Mouse (Mus musculus): Measurements from ENCODE around the gene Ercc5. TPM values are rescaled to one million over a fixed set of nuclear protein-coding genes. Genes with fewer than 3 reads are reported as not detected.

The Ercc5 gene
- polyA plus RNA-seq, 1 experiment from 2014 or later: 5.9 TPM

DNA sequence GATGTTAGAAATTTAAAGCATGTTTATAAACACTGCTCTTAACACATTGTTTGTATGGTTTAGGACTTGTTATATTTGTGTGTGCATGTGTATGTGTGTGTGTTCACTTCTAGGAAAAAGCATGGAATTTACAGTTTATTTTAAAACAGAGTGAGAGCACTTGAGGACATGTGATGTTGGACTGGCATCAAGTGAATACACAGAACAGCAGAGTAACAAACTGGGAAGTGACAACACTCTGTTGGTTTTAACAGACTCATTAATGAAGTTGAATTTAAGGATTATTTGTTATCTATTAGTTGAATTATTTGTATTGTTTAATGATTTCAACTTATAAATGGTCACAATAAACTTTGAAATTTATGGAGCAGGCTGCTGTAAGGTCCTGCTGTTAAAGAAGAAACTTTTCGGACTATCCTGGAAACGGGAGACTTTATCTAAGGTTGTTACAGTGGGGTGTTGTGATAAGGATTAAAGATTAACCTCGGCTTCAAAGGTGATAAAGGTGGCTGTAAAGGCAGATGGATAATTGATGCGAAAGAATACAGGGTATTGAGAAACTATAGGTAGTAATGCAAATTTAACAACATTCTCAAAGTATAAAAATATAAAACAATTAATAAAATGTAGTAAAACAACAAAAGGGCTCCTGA lies 17.5 kb upstream of the Ercc5 start:
- Histone ChIP-seq H3K9me3 (replicated peaks) (no peaks in the 10 kb centered on the region), H3K27me3 (no peaks in the 10 kb centered on the region), H3K4me3 (replicated peaks) (no peak overlapping the region), H3K4me2 (no peak overlapping the region), H3K36me3 (no peaks in the 10 kb centered on the region), H3K4me1 (replicated peaks) (no peaks in the 10 kb centered on the region), H3K27ac (no peak overlapping the region), H3K9ac (no peak overlapping the region)
- ATAC-seq (ENCODE audit: low read depth): no peak
- DNase-seq: no peak
- WGBS (ENCODE audit: insufficient replicate concordance): 47% methylated on average over 4 of the region's 4 CpGs

DNA sequence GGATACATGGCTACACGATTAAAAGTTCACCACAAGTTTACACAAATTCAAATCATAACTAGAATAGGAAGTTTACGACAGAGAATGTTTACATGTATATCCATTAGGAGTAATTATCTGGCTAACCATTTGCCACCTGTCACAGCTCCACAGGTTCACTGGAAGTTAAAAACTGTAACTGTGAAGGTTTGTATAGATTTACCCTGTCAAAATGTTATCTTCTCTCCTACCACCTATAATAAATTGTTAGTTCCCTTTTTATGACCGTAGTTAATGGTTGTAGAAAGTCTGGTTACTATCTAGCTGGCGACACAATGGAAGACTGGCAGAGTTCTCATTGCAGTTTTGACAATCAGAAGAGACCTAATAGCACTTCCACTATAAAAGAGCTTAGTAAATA lies 7.3 kb upstream of the Ercc5 start:
- no peaks in the 10 kb centered on the region for H3K9me3 ChIP-seq (replicated peaks)
- H3K27ac ChIP-seq: no peak overlapping the region
- no peak overlapping the region for H3K4me2 ChIP-seq
- ATAC-seq (ENCODE audit: low read depth) (no peak), DNase-seq (no peak)
- no peaks in the 10 kb centered on the region for H3K27me3 ChIP-seq
- 58% methylated on average over 4 of the region's 4 CpGs for WGBS (ENCODE audit: insufficient replicate concordance)
- H3K4me3 ChIP-seq (replicated peaks): no peak overlapping the region
- peaks cover 6% of the 10 kb centered on the region for H3K36me3 ChIP-seq
- no peak overlapping the region for H3K9ac ChIP-seq
- no peaks in the 10 kb centered on the region for H3K4me1 ChIP-seq (replicated peaks)

DNA sequence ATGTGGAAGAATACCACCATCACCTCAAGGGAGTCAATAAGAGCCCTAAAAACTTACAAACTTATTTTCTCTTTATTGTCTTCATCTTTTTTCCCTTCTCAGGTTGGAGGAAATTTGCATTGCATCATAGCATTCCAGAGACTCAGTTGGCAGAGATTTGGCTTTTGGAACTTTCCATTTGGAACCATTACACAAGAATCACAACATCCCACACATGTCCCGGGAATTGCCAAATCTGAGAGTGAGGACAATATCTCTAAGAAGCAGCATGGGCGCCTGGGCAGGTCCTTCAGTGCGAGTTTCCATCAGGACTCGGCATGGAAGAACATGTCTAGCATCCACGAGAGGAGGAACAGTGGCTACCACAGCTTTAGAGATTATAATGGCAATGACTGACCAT lies 4.8 kb upstream of the Ercc5 start:
- Histone ChIP-seq H3K9me3 (replicated peaks) (no peaks in the 10 kb centered on the region), H3K9ac (no peak overlapping the region), H3K4me2 (no peak overlapping the region), H3K4me1 (replicated peaks) (peaks cover 4% of the 10 kb centered on the region), H3K27ac (no peak overlapping the region), H3K27me3 (no peaks in the 10 kb centered on the region), H3K4me3 (replicated peaks) (no peak overlapping the region), H3K36me3 (peaks cover 3% of the 10 kb centered on the region)
- WGBS (ENCODE audit: insufficient replicate concordance): 66% methylated on average over 5 of the region's 5 CpGs
- no peak for ATAC-seq (ENCODE audit: low read depth)
- DNase-seq: no peak

DNA sequence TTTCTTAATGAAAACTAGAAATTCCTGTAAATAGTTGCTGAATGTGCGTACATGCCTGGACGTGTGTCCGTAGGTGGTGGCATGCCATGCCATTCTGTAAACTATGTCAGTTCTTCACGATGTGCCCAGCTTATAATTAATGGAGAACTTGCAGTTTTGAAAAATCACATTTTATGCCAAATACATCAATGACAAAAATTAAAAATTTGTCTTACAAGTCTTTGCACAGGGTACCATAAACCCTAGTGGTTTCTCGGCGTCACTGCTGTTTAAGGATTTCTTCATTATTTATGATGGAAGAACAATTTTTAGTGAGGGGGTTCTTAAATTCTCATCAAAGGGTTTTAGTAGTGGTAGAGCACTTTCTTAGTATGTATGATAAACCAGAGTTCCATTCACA lies 1.2 kb downstream of the Ercc5 start:
- H3K9ac ChIP-seq: peak overlapping the region; percentile 90
- H3K36me3 ChIP-seq: no peaks in the 10 kb centered on the region
- peak overlapping the region; percentile 88 for H3K4me2 ChIP-seq
- H3K4me3 ChIP-seq (replicated peaks): peak overlapping the region; percentile 91
- peaks cover 12% of the 10 kb centered on the region for H3K4me1 ChIP-seq (replicated peaks)
- H3K9me3 ChIP-seq (replicated peaks): no peaks in the 10 kb centered on the region
- H3K27ac ChIP-seq: peak overlapping the region; percentile 89; the same call in 1 of the 2 replicates
- WGBS (ENCODE audit: insufficient replicate concordance): 43% methylated on average over 6 of the region's 6 CpGs
- ATAC-seq (ENCODE audit: low read depth): no peak
- no peaks in the 10 kb centered on the region for H3K27me3 ChIP-seq
- no peak for DNase-seq

DNA sequence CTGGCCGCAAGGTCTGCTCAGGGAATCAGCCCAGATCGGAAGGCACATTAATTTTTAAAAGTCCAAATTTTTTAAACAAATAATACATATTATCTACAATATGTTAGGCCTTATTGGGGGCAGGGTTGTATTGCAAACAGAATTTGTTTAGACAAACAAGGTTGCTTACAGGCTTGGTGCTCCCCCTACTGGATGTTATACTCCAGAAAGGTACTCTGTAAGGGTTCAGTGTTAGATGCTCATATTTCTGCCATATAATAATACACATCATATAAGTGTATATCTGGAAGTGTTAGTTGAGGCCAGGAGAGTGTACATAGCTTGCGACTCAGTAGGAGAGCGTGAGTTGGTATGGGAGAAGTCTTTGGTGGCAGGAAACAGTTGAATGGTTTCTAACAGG lies 7.7 kb downstream of the Ercc5 start:
- Histone ChIP-seq H3K36me3 (peaks cover 23% of the 10 kb centered on the region), H3K27me3 (no peaks in the 10 kb centered on the region), H3K4me2 (no peak overlapping the region), H3K4me1 (replicated peaks) (no peaks in the 10 kb centered on the region), H3K9ac (no peak overlapping the region), H3K27ac (no peak overlapping the region), H3K9me3 (replicated peaks) (no peaks in the 10 kb centered on the region), H3K4me3 (replicated peaks) (no peak overlapping the region)
- 79% methylated on average over 4 of the region's 4 CpGs for WGBS (ENCODE audit: insufficient replicate concordance)
- DNase-seq (no peak), ATAC-seq (ENCODE audit: low read depth) (peak; percentile 45; the same call in 1 of the 2 replicates)

DNA sequence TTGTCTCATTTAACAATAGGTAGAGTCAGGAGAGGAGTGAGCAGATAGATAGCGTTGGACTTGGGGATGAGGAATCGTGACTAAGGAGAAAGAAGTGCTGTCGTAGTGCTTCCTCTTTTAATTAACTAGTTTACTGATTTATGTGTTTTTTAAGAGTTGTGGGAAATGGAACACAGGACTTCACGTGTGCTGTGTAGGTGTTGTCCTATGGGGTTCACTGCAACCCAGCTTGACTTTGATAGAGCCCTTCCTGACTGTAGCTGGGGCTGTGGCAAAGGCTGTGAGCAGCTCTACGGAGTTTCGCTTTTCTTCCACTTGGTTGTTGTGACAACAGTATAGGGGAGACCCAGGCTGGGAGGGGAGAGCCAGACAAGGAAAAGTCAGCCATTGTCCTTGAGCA lies 10.8 kb downstream of the Ercc5 start:
- Histone ChIP-seq H3K9ac (no peak overlapping the region), H3K4me1 (replicated peaks) (no peaks in the 10 kb centered on the region), H3K9me3 (replicated peaks) (no peaks in the 10 kb centered on the region), H3K27ac (no peak overlapping the region), H3K4me3 (replicated peaks) (no peak overlapping the region), H3K4me2 (no peak overlapping the region), H3K36me3 (peaks cover 45% of the 10 kb centered on the region), H3K27me3 (no peaks in the 10 kb centered on the region)
- DNase-seq: no peak
- 77% methylated on average over 6 of the region's 6 CpGs for WGBS (ENCODE audit: insufficient replicate concordance)
- no peak for ATAC-seq (ENCODE audit: low read depth)

DNA sequence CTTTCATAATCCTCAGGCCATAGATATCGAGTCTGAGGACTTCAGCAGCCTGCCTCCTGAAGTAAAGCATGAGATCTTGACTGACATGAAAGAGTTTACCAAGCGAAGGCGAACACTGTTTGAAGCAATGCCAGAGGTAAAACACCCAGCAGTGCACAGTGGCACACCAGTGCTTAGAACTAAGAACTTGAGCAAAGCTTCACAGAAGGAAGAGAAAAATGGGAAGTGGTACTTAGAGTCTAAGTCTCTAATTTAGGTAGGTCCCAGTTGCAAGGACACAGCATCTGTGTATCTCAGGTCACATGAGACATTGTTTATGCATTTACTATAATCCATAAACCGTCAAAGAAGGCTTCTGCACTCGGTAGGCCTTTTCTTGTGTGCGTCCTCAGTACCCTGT lies 14.3 kb downstream of the Ercc5 start:
- peaks cover 62% of the 10 kb centered on the region for H3K36me3 ChIP-seq
- ATAC-seq (ENCODE audit: low read depth): no peak
- H3K27ac ChIP-seq: no peak overlapping the region
- 83% methylated on average over 6 of the region's 6 CpGs for whole genome bisulfite sequencing (ENCODE audit: insufficient replicate concordance)
- no peak overlapping the region for H3K4me3 ChIP-seq (replicated peaks)
- no peak overlapping the region for H3K4me2 ChIP-seq
- no peaks in the 10 kb centered on the region for H3K9me3 ChIP-seq (replicated peaks)
- no peak overlapping the region for H3K9ac ChIP-seq
- H3K27me3 ChIP-seq: no peaks in the 10 kb centered on the region
- no peak for DNase-seq
- no peaks in the 10 kb centered on the region for H3K4me1 ChIP-seq (replicated peaks)

DNA sequence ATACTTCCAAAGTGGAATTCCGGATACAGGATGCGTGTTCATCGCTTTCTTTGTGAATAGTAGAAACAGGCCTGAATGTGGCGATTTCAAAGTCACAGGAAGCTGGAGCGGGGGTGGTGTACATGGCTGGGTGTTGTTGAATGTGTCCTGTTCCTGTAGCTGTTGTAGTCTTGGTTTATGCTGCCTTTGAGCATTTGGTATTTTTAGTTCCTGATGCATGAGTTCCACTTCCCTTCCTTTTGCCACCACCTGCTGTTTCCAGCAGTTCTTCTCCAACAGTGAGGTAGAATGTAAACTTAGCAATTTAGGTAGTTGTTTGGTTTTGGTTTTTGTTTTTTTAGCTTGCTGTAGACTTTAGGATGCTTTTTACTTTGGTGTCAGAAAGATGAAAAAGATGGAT lies 14.8 kb downstream of the Ercc5 start:
- Histone ChIP-seq H3K9me3 (replicated peaks) (no peaks in the 10 kb centered on the region), H3K27ac (no peak overlapping the region), H3K27me3 (no peaks in the 10 kb centered on the region), H3K4me2 (no peak overlapping the region), H3K36me3 (peaks cover 67% of the 10 kb centered on the region), H3K4me1 (replicated peaks) (no peaks in the 10 kb centered on the region), H3K9ac (no peak overlapping the region), H3K4me3 (replicated peaks) (no peak overlapping the region)
- 83% methylated on average over 5 of the region's 5 CpGs for WGBS (ENCODE audit: insufficient replicate concordance)
- DNase-seq (no peak), ATAC-seq (ENCODE audit: low read depth) (no peak)

DNA sequence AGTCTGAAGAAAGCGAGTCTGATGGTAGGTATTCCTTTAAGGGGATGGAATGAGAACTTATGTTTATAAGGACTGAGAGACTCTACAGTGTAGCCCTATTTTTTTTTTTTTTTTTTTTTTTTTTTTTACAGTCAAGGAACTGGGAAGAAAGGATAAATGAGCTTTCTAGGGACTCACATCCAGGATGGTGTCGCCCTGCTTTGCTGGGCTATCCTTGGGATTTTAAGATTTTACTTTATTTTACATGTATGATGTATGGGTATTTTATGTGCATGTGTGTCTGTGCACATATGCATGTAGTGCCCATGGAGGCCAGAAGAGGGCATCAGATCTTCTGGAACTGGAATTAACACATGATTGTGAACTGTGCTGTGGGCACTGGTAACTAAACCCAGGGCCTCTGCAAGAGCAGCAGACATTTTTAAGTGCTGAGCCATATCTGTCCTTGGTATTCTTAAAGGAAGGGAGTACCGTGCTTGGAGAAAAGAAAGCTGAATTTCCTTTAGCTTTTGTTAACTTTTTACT lies 20.4 kb downstream of the Ercc5 start:
- Histone ChIP-seq H3K9ac (no peak overlapping the region), H3K36me3 (peaks cover 57% of the 10 kb centered on the region), H3K4me3 (replicated peaks) (no peak overlapping the region), H3K4me2 (no peak overlapping the region), H3K9me3 (replicated peaks) (no peaks in the 10 kb centered on the region), H3K27me3 (no peaks in the 10 kb centered on the region), H3K27ac (no peak overlapping the region), H3K4me1 (replicated peaks) (no peaks in the 10 kb centered on the region)
- WGBS (ENCODE audit: insufficient replicate concordance): 81% methylated on average over 3 of the region's 3 CpGs
- ATAC-seq (ENCODE audit: low read depth) (no peak), DNase-seq (no peak)

DNA sequence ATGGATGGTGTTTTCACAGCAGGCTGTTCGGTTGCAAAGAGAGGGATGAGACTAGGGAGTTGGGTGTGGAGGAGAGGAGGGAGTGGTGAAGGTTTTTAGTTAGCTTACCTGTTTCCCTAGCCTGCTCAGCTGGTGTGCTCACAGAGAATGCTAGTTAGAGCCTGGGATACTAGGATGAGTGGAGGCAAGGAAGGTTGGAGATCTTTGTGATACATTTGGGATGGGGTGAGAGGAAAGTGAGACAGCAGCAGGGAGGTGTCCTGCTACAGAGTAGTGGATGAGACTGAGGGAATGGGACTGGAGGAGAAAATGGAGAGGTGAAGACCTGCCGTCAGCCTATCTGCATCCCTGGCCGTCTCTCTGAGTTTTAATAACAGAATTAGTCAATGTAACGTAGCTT lies 25.1 kb downstream of the Ercc5 start:
- H3K27ac ChIP-seq: no peak overlapping the region
- peaks cover 68% of the 10 kb centered on the region for H3K36me3 ChIP-seq
- DNase-seq (no peak), ATAC-seq (ENCODE audit: low read depth) (no peak)
- WGBS (ENCODE audit: insufficient replicate concordance): 77% methylated on average over 4 of the region's 4 CpGs
- no peak overlapping the region for H3K4me2 ChIP-seq
- no peaks in the 10 kb centered on the region for H3K27me3 ChIP-seq
- no peaks in the 10 kb centered on the region for H3K9me3 ChIP-seq (replicated peaks)
- no peak overlapping the region for H3K4me3 ChIP-seq (replicated peaks)
- no peaks in the 10 kb centered on the region for H3K4me1 ChIP-seq (replicated peaks)
- H3K9ac ChIP-seq: no peak overlapping the region

DNA sequence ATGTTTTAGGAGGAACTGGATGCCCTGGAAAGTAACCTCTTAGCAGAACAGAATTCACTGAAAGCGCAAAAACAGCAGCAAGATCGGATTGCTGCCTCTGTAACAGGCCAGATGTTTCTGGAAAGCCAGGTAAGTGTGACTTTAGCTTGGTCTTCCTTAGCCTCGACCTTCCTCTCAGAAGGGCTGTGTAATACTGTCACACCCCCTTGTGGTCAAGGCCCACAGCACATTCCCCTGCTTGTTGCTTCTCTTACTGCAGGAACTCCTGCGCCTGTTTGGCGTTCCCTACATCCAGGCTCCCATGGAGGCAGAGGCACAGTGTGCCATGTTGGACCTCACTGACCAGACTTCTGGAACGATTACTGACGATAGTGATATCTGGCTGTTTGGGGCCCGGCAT lies 26.4 kb downstream of the Ercc5 start:
- DNase-seq (no peak), ATAC-seq (ENCODE audit: low read depth) (no peak)
- H3K36me3 ChIP-seq: peaks cover 68% of the 10 kb centered on the region
- H3K4me3 ChIP-seq (replicated peaks): no peak overlapping the region
- no peak overlapping the region for H3K27ac ChIP-seq
- 76% methylated on average over 8 of the region's 8 CpGs for whole genome bisulfite sequencing (ENCODE audit: insufficient replicate concordance)
- no peaks in the 10 kb centered on the region for H3K4me1 ChIP-seq (replicated peaks)
- no peaks in the 10 kb centered on the region for H3K9me3 ChIP-seq (replicated peaks)
- H3K4me2 ChIP-seq: no peak overlapping the region
- no peak overlapping the region for H3K9ac ChIP-seq
- H3K27me3 ChIP-seq: no peaks in the 10 kb centered on the region

DNA sequence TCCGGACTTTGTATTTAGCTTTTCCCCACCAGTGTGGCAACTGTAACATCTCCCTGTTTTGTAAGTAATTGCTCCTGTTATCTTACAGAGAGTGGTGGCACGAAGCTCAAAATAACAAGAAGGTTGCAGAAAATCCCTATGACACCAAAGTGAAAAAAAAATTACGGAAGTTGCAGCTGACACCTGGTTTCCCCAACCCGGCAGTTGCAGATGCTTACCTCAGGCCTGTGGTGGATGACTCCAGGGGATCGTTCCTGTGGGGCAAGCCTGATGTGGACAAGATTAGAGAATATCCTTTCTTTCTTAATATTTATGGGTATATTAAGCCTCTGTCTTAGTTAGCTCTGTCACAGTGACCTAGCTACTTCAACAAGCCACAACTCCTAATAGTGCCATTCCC lies 30.5 kb downstream of the Ercc5 start:
- DNase-seq: no peak

More for the DNA sequence above, 30.5 kb downstream of the Ercc5 start:
- Histone ChIP-seq H3K36me3 (peaks cover 62% of the 10 kb centered on the region), H3K27me3 (no peaks in the 10 kb centered on the region), H3K4me1 (replicated peaks) (no peaks in the 10 kb centered on the region), H3K27ac (no peak overlapping the region), H3K4me3 (replicated peaks) (no peak overlapping the region), H3K9ac (no peak overlapping the region), H3K4me2 (no peak overlapping the region), H3K9me3 (replicated peaks) (no peaks in the 10 kb centered on the region)
- no peak for ATAC-seq (ENCODE audit: low read depth)
- WGBS (ENCODE audit: insufficient replicate concordance): 81% methylated on average over 5 of the region's 5 CpGs

All from liver, embryonic 13.5 days (tissue).